Mouse (Mus musculus) liver, adult 2 months (tissue): ENCODE results near the gene Amdhd1. TPM values are rescaled to one million over a fixed set of nuclear protein-coding genes. Genes with fewer than 3 reads are reported as not detected.

Source experiments
- DNase-seq: peaks from one replicate; pipeline ENCODE4 v3.0.0-alpha.2; 2011; ENCODE audit warnings: low read depth, low spot score; ENCODE audit errors: extremely low read depth
- H3K27ac ChIP-seq: fragments of 200-500 bp; replicated peaks from 2 replicates; pipeline ENCODE4 v1.5.1; 2012; ENCODE audit warnings: low read depth, mild to moderate bottlenecking, control low read depth, inconsistent platforms, low read length; ENCODE audit not compliant: insufficient read depth
- H3K27me3 ChIP-seq: fragments of 200-500 bp; 2 replicates; pipeline ENCODE4 v1.6.1; 2012; ENCODE audit warnings: mild to moderate bottlenecking, moderate library complexity, low read length, inconsistent platforms; ENCODE audit not compliant: control insufficient read depth, insufficient read depth
- H3K36me3 ChIP-seq: fragments of 200-500 bp; 2 replicates; pipeline ENCODE4 v1.6.1; 2012; ENCODE audit warnings: low read length, inconsistent platforms; ENCODE audit not compliant: control insufficient read depth, insufficient read depth
- H3K4me1 ChIP-seq: fragments of 200-500 bp; 2 replicates; pipeline ENCODE4 v1.6.1; 2011; ENCODE audit warnings: low read length; ENCODE audit not compliant: control insufficient read depth, insufficient read depth
- H3K4me3 ChIP-seq: fragments of 200-500 bp; 2 replicates; pipeline ENCODE4 v1.5.1; 2011; ENCODE audit warnings: low read depth, mild to moderate bottlenecking, control low read depth, low read length, moderate library complexity; ENCODE audit not compliant: insufficient read depth
- H3K79me2 ChIP-seq: fragments of 200-500 bp; 2 replicates; pipeline ENCODE4 v1.6.1; 2012; ENCODE audit warnings: inconsistent platforms, mild to moderate bottlenecking, low read length, moderate library complexity; ENCODE audit not compliant: control insufficient read depth, insufficient read depth
- H3K9ac ChIP-seq: fragments of 200-500 bp; 2 replicates; pipeline ENCODE4 v1.6.1; 2012; ENCODE audit warnings: low read depth, mild to moderate bottlenecking, control low read depth, inconsistent platforms, low read length
- CTCF ChIP-seq: fragments of 200-500 bp; IDR thresholded peaks from 2 replicates; pipeline ENCODE4 v1.5.1; 2011; ENCODE audit warnings: low read depth, low read length, control low read depth
- POLR2A ChIP-seq: fragments of 200-500 bp; IDR thresholded peaks from 2 replicates; pipeline ENCODE4 v1.6.1; 2011; ENCODE audit warnings: low read length, control low read depth; ENCODE audit not compliant: insufficient read depth; ENCODE audit errors: extremely low read depth
- WGBS: fragments of 180-500 bp; shearing (Covaris S2); methylation state at CpG from one replicate; pipeline ENCODE4 v1.1.7; 2018; 5-methylcytosine and 5-hydroxymethylcytosine counted together
- polyA plus RNA-seq: library from polyadenylated mRNA; depleted of rRNA; stranded (reverse); fragments of >200 nt; gene quantifications from 2 replicates; pipeline ENCODE4 v1.2.3, GENCODE M21; 2012; rRNA removed
- total RNA-seq: library from RNA; depleted of rRNA; stranded (reverse); fragments of >200 nt; gene quantifications from 2 replicates; pipeline ENCODE4 v1.2.3, GENCODE M21; 2014; rRNA removed

Gene Amdhd1
- total and polyA plus RNA-seq, 2 experiments: 185 to 233 TPM

DNA sequence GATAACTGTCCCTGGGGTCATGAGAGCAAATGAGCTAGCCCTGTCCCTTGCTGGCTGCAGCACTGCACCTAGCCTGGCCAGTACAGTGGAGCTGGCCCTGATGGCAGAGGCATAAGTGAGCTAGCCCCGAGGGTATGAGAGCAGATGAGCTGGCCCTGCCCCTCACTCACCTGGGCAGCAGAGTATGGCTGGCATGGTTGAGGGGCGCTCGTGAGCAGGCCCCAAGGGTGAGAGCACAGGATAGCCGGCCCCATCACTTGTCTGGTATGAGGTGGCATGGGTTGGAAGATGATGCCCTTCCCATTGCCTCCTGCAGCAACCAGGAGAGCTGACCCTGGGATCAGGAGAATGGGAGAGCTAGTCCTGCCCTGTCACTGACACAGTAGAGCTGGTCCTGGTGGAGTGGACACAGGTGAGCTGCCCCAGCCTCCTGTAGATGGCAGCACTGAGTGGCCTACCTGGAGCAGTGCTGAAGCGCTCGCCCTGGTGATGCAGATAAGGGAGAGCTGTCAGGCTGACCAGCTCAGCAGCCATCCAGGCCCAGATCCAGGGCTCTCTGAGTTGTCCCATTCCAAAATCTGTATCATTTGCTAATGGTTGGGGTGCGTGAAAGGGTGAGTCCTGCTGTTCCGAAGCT lies 54.7 kb downstream of the Amdhd1 start:
- WGBS: 80% methylated on average over 8 of the region's 8 CpGs
- H3K36me3 ChIP-seq: peaks cover 23% of the 10 kb centered on the region; the same call in 1 of the 2 replicates
- H3K27me3 ChIP-seq: no peaks in the 10 kb centered on the region
- H3K9ac ChIP-seq: no peak overlapping the region
- peak; percentile 45 for DNase-seq
- H3K4me3 ChIP-seq: no peak overlapping the region
- TF ChIP-seq POLR2A (no peak), CTCF (peak; percentile 95)
- peaks cover 10% of the 10 kb centered on the region for H3K4me1 ChIP-seq
- no peak overlapping the region for H3K27ac ChIP-seq
- H3K79me2 ChIP-seq: no peaks in the 10 kb centered on the region

DNA sequence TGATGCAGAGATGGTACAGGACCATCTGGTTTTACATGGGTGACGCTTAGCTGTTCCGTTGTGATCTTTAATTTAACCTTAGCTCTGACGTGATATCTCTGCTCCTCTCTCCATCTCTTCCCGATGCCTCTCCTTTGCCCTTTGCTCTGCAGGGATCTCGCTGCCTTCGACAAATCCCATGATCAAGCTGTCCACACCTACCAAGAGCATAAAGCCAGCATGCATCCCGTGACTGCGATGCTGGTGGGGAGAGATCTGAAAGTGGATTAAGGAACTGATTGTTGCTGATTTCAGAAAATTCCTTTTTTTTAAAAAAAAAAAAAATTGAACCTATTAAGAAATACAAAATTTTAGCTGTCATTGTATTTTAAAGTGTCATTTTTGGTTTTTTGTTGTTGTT lies 55.3 kb downstream of the Amdhd1 start:
- TF ChIP-seq CTCF: no peak
- no peak for TF ChIP-seq POLR2A
- H3K4me3 ChIP-seq: no peak overlapping the region
- H3K36me3 ChIP-seq: peaks cover 29% of the 10 kb centered on the region
- peaks cover 10% of the 10 kb centered on the region for H3K4me1 ChIP-seq
- no peak for DNase-seq
- H3K27me3 ChIP-seq: no peaks in the 10 kb centered on the region
- no peak overlapping the region for H3K9ac ChIP-seq
- H3K79me2 ChIP-seq: no peaks in the 10 kb centered on the region
- H3K27ac ChIP-seq: no peak overlapping the region
- 82% methylated on average over 8 of the region's 8 CpGs for WGBS

Other genes with a start within 250 kb of the Amdhd1 start
- 3.4 and 4.8 TPM in 2 replicates for gene Elk3, start 228.9 kb downstream of the Amdhd1 start, total RNA-seq
- gene Elk3, start 228.9 kb downstream of the Amdhd1 start, polyA plus RNA-seq: 6.3 and 8.0 TPM in 2 replicates
- gene Lta4h, start 86.6 kb downstream of the Amdhd1 start, total RNA-seq: 24.0 TPM in 2 replicates
- gene Lta4h, start 86.6 kb downstream of the Amdhd1 start, polyA plus RNA-seq: 31.4 and 34.0 TPM in 2 replicates
- gene Hal, start 51.3 kb downstream of the Amdhd1 start, total RNA-seq: 293 and 381 TPM in 2 replicates
- gene Hal, start 51.3 kb downstream of the Amdhd1 start, polyA plus RNA-seq: 284 and 348 TPM in 2 replicates
- 0.07 and 0.28 TPM in 2 replicates for gene Ccdc38, start 599 bp upstream of the Amdhd1 start, total RNA-seq
- 0.06 and 0.40 TPM in 2 replicates for gene Ccdc38, start 599 bp upstream of the Amdhd1 start, polyA plus RNA-seq
- 13.5 and 14.5 TPM in 2 replicates for gene Snrpf, start 49.7 kb upstream of the Amdhd1 start, total RNA-seq
- gene Snrpf, start 49.7 kb upstream of the Amdhd1 start, polyA plus RNA-seq: 13.7 and 15.1 TPM in 2 replicates
- gene Ntn4, start 100.6 kb upstream of the Amdhd1 start, total RNA-seq: 8.0 and 11.7 TPM in 2 replicates
- gene Ntn4, start 100.6 kb upstream of the Amdhd1 start, polyA plus RNA-seq: 3.1 and 4.0 TPM in 2 replicates